Mouse (Mus musculus) thymus, postnatal 10 days (tissue): ENCODE measurements at regions not wholly inside any gene's neighbourhood (a gene's known extent, or its start where the extent isn't known, plus 50 kb on each side); places are given as distances from the start of the nearest gene placed in this dataset.

Experiments
- DNase-seq, 2 experiments: peaks; one replicate each; pipeline ENCODE4 v3.0.0; 2021; ENCODE audit warnings: low spot score in 2 of 2

DNA sequence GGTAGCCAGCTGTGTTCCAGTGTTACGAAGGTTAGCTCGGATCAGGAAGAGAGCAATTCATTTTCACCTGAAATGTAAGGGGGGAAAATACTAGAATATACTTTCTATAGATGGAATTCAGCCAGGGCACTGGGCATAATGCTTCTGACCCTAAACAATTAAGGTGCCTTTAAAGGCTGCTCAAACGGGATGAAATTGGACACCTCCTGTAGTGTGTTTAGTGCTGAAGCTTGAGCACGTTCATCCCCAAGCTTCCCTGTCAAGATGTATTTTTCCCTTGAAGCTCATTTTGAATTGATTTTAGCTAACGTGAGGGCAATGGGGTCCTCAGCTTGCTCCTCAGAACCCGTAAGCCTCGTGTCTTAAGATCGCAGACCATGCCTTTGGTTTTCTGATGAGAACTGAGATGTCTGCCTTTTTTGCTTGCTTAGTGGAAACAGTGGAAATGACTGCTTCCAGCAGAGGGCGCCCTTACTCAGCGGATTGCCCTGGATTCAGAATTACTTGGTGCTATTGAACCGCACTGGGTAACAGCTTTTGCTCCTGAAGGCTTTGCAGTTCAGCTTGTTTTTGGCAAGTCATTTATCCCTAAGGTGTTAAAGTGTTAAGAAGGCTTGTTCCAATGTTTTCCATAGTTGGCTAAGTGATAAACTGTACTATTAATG lies 74.6 kb upstream of the Fermt1 start:
- DNase-seq, result peak in 1 of 2 experiments; percentile 27

DNA sequence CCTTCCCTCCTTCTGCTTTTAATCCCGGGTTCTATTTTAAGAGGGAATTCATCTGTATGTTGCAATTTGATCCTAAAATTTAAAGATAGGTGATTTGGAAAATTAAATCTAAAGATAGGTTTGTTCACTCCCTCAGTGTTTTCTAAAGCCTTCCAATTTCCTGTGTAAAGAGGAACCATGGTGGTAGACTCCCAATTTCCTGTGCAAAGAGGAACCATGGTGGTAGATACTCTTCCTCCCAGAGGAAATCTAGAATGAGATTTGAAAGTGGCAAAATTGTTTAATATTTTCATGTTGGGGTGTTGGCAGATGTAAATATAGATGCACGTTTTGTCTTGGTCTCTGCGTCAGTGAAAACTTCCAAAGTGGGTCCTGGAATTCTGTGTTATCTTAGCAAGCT lies 75.5 kb upstream of the Fermt1 start:
- no peak for DNase-seq

DNA sequence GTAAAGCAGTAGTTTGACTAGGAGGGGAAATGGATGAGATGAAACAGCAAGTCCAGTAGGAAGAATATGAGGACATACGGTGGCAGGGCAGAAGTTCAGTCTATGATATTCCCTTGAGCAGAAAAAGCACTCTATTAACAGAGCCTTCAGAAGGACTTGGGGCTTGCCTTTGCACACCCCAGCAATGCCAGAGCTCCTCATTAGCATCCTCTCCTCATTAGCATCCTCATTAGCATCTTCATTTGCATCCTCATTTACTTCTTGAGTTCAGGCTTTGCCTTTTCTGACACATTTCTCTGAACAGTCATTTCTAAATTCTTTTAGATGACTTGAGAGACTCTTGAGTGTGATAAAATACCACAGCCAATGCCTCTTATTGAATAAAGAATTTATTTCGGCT lies 81.3 kb upstream of the Fermt1 start:
- DNase-seq, result no peak

DNA sequence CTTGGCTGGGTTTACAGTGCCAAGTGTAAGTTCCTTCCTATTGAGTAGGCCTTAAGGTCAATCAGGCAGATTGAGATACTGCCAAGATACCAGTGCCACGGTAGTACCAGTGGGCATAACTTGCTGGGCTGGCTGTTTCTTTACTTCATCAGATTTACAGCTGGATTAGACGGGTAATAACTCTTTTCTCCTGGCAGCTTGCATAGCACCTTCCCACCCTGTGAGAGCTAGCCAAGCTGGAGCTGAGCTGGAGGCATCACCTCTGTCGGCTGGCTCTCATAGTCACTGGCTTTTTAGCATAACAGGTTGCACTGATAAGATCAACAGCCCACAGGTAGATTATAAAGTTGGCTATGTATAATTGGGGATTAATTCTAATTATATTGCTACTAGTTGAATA lies 89.7 kb upstream of the Fermt1 start:
- no peak for DNase-seq

DNA sequence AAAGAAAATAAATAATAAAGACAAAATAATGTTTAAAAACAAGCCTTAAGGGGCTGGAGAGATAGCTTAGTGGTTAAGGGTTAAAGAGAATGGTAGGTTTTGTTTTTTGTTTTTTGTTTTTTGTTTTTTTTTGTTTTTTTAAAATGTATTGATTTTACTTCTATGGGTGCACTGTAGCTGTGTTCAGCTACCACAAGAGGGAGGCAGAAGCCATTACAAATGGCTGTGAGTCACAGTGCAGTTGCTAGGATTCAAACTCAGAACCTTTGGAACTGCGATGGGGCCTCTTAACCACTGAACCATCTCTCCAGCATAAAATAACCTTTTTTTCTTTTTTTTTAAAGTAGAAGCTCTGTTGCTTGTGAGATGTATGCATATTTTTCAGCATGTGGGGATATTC lies 95.0 kb upstream of the Fermt1 start:
- DNase-seq, result no peak

DNA sequence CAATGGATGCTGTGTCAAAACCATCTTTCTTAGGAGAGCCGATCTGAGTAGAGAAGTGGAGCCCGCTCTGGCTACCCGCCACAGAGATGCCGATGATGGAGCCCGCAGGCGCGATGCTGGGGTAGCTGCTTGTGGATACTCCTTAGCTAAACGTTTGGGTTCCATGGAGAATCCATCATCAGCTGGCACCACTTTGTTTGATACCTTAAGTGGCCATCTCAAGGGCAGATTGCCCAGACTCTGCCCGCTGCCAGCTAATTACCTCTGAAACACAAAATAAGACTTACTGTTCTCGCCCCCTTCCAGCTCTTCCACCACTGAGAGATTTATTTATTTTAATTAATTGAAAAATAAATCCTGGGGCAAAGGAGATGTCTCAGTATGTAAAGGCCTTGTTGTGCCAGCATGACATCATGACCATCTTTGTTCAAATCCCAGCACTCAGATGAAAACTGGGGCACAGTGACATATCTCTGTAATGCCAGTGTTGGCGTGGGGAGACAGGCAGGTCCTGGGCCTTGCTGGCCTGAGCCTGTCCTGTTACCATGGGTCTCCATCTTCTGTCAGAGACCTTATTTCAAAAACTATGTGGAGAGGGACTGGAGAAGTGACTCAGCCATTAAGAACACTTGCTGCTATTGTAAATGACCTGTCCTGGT lies 132.1 kb upstream of the Fermt1 start:
- no peak for DNase-seq

DNA sequence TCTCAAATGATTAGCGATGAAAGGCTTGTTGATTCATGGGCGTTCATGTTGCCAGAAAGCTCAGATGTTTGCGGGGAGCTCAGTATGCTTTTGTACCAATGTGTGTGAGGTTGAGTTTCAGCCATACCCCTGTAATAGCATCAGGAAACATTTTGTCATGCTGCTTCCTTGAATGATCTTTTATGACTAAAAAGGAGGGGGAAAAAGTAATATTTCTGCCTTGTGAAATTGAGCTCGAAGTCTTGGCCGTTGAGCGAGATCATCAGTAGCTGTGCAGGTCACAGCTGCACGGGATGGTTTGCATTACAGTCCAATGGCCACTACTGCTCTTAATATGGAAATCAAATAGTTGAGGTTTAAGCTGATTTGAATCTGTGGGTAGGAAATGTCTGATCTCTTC lies 145.3 kb upstream of the Fermt1 start:
- DNase-seq, result no peak

DNA sequence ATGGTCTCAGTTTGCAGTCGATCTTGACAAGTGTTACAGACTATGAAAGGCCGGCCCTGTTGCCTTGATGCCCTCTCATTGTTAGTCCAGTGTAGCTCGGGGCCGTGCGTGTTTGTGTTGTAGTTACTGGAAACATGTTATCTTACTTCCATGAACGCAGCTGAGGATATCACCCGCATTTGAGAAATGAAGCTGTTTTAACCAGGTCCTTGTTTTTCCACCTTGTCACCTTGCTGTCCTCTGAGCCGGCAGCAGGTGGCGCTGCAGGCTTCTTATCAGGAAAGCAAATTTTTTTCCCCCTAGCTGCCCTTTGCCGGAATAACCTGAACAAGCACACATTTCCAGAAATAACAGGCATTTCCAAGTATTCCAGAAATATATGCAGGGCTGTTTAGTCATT lies 167.9 kb upstream of the Fermt1 start:
- peak in 1 of 2 experiments; percentile 4 for DNase-seq

DNA sequence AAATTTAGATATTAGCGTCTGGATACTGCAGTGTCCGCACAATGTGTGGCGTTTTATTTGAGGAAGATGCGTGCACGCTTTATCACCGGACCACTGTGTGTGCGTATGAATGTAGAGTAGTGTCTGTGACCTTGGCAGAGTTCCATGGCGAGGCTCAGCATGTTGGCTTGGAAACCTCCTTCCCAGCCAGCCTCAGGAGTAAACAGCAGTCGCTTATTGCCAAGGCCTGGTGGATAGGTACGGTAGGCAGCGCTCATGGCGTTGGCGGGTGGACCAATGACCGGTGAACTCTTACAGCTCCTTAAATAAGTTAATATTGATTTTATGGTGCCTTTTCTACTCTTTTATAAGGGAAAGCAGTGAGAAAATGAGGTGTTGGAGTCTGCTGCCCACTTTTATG lies 172.9 kb upstream of the Fermt1 start:
- no peak for DNase-seq

DNA sequence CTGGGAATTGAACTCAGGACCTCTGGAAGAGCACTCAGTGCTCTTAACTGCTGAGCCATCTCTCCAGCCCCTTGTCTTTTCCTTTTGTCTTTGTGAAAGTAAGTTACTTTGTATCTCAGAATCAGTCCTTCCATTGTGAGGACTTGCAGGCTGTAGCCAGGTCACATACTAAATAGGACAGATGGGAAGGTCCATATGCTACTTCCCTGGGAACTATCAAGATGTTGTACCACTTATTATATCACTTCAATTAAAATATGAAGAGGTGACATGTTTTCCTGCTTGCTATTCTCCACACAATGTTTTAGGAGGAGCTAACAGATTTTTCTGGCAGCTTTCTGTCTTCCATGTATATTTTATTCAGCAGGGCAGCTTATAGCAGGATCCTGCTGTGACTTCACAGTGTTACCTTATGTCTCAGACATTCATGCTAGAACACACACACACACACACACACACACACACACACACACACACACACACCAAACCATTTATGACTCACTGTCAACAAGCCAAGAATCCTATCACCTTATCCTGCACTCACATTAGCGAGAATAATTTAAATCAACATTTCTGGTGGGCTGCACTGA lies 179.6 kb upstream of the Fermt1 start:
- no peak for DNase-seq

DNA sequence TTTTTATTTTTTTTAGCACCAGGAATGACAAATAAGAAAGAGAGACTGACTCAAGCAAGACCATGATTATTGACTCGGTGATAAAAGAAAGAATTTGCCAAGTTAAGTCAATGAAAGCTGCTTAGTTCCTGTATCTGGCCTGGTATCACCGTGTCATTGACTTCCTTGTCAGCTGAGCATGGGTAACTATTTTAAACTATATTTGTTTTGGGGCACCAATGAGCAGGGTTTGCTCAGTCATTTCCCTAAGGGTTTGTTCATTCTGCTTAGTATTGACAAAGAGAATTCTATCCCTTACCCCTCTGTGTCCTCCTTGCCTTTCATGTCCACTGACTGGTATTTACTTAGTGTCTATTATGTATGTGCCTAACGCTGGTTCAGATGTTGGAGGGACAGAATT lies 189.2 kb upstream of the Fermt1 start:
- no peak for DNase-seq

DNA sequence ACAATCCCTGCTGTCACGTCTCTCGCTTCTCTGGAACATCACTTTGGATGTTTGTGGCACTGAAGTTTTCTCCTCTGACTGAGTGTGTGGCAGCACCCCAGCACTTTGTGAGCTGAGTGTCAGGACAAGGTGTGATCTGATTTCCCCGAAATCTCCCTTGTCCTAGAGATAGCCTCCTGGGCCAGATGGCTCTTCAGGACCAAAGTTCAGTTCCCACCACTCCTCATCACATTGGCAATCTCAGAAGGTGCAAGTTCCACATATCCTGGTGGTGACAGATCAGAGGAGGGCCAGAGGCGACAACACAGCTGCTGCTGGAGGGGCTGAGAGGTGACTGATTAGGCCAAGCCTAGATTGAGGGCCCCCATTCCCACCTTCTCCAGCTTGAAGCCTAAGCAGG lies 193.2 kb upstream of the Fermt1 start:
- no peak for DNase-seq

DNA sequence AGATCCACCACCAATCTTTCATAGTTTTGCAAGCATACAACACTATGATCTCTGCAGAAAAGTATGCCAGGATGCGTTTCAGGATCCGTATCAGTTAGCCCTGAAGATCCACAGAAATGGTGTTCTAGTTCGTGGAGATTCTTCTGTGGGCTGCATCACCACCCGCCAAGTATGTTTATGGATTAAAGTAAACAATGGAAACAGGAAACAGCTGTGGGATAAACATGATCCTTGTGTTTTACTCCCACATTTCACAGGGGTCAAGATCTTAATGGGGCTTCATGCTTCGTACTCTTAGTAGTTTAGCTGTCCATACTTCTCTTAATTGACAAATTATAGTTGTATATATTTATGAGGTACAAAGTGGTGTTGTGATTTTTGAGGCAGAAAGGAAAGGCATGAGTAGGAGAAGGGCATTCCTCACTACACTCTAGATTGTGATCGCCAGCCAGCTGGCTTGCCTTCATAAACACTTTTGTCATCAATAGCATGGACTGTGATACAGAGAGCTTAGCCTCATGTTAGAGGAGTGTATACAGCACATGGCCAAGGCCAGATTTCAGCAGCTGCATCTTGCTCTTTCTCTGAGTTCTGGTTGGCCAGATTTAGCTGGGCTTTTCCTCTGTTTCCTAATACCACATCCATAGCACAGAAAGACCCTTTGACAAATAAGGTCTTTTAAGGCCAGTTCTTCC lies 195.8 kb upstream of the Fermt1 start:
- no peak for DNase-seq

DNA sequence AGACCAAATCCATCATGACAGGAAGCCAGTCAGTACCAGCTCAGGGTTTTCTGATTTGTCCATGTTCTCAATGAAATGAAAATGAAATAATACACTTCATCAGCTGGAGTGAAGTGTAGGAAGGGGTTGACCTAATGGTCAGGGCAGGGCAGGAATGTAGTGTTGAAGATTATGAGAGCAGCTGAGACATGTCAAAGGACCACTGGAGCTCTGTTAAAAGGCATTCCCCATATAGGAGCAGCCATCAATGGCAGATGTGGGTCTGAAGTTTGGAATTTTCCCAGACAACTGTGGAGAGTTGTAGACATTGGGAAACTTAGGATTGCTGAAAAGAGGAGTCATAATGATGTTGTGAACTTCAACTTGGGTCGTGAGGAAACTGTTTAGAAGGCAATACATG lies 206.8 kb upstream of the Fermt1 start:
- DNase-seq, result no peak

DNA sequence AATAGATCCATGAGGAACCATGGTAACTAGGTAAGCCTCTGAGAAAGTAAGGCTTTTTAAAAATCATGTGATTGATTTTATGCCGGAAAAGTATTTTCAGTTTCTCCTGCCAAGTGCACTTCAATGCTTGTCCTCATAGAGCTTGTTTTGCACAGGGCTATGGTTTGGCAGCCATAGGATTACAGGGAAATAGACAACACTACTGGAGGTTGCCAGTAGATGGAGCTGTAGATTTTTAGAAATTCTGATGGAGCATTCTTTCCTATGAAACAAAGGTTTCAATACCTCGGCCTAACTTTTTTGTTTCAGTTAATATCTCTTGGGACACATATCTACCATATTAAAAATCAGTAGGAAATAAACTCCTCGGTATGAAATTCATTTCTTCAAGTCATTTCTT lies 210.8 kb upstream of the Fermt1 start:
- DNase-seq, result peak in 1 of 2 experiments; percentile 3

DNA sequence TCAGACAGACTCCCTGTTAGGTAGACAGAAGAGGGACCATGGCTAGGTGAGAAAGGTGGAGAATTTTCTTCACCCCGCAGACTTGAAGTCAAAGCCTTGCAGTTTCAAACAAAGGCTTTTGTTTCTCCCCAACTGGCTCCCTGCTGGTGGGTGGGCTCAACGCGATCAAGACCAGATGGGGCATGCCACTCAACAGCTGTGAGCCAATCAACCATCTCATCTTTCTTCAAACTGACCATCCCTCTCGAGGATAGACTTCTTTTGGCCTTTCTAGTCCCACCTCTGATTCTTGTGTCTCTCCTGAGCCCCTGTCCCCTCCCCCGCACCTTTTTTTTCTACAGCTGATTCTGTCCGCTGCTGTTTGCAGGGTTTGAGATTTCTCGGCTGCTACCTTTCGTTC lies 212.5 kb upstream of the Fermt1 start:
- no peak for DNase-seq

DNA sequence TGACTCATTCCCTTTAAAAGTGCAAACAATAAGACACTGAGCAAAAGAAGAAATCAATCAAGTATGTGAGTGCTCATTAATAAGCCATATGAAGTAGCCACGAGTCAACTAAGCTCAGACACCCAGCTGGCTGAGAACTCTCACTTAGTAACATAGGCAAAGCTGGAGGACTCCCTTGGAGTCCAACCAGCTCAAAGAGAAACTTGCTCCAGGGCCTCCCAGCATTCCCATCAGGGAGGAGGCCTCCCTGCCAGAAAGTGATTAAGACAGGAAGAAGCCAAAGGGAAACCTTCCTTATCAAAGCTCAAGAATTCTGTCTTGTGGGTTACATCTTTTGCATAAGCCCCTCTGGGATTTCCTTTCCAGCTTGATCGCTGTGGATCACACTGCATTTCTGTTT lies 213.7 kb upstream of the Fermt1 start:
- DNase-seq, result no peak

DNA sequence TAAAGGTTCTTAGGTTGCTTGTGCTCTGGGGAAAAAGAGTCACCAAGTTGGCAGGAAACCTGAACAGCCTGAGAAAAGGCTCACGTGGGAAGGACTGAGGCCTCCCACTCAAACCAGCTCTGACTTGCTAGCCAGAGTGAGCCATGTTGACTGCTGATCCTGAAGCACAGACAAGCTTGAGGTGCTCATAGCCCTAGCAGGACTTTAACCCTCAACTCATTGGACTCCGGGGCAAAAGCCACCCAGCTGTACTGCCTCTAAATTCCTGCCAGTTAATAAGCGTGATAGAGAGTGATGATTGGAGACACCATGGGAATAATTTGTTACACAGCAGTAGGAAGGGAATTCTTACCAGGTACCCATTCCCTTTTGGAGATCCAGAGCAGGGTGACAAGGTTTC lies 230.7 kb upstream of the Fermt1 start:
- DNase-seq, result no peak

DNA sequence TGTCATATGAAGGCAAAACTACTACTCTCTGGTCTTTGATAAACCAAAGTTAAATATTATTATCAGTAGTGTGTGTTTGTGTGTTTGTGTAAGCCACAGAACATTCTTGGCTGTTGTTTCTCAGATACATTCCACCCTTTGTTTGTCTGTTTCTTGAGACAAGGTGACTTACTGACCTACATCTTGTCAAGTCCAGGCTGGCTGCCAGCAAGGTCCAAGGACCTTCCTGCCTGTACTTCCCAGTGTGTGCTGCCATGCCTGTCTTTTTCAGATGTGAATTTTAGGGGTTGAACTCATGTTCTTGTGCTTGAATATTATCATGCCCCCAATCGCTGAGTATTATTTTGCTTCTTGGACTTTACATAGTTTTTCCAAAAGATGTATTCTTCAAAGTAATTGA lies 235.5 kb upstream of the Fermt1 start:
- DNase-seq, result no peak

DNA sequence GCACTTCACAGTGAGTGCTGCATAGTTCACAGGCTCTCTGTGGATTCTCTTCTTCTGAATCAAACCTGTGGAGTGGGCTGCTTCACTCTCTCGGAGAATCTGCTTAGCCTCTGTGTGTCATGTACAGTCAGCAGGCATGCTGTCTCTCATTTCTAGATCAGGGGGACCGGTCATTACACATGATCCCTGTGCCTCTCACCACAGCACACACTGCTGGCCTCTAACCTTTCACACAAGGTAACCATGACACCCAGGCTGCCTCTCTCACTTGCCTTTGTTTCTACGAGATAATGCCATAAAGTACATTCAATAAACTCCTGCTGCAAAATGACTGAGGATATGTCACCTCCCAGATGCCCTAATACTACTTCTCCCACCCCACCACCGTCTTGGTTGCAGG lies 237.2 kb upstream of the Fermt1 start:
- DNase-seq, result no peak

DNA sequence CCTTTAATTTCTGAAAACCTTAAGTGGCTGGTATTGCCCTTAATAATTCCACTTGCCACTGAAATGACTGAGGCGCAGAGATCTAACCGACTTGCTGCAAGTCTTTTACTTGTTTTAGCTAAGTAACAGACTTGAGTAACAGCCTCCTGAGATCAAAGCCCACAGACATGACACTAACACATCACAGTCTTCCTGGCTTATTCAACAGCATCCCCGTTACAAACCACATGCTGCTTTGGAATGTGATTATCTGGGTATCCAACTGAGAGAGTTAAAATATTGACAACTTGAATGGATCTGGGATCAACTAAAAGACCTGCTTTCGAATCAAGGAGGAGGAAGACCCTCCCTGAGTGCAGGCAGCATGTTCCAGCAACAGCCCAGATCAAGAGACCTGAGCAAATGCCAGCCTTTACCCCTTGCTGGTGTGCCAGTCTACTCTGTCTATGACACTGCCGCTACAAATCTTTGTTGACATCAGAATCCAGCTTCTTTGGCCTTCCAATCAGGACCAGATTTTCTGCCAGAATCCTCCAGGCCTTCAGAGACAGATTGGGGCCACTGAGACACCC lies 258.7 kb upstream of the Fermt1 start:
- no peak for DNase-seq

DNA sequence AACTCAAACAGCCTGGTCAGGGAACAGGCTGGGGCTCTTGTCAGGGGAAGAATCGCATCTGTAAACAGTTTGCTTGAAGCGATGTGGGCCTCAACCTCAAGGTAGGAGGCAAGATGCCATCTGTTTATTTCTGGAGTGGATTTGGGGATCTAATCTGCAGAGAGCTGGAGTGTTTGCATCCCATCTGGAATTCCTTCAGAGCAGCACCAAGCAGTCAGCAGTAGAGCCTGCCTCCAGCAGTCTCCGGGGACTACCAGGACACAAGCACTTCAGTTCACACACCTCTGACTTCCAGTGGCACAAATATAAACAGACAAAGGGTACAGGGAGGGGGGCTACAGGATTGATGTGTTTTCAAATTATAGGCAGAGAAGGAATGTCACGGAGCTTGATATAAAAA lies 262.8 kb upstream of the Fermt1 start:
- DNase-seq, result no peak
